ENCODE assay signal across 24 mouse cellular contexts in the genomic region with DNA sequence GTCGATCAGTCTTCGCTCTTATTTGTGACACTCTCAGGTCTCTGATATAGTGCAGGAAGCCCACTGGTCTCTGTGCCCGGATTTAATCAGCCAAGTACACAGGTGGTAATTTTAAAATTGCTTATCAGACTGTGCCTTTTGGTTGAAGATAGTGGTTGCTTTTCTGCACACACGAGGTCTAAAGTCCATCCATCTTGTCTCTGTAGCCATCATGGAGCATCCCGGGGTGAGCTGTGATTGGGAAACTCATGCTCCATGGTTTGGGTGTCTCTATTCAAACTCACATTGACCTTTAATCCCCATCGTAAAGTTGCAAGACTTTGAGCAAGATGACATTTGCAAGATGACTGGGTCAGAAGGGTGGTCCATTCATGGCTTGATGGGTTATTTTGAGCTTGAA.
"Had no signal": no experiment of that assay in that cellular context is flagged by ENCODE, and none has a peak within 500 bp of the region (broad histone marks: within the 10 kb centered on the region; RNA-seq: fewer than 3 reads in every experiment).

No protein-coding gene starts in this region.

- H3K36me3 ChIP-seq: heart, embryonic 13.5 days; heart, embryonic 15.5 days; hindbrain, embryonic 15.5 days; kidney, embryonic 15.5 days; limb, embryonic 13.5 days; limb, embryonic 15.5 days had no signal

- H3K4me3 ChIP-seq: heart, embryonic 13.5 days; heart, embryonic 15.5 days; hindbrain, embryonic 15.5 days; kidney, embryonic 15.5 days; limb, embryonic 13.5 days; limb, embryonic 15.5 days had no signal

- H3K27ac ChIP-seq: heart, embryonic 13.5 days; heart, embryonic 15.5 days; hindbrain, postnatal 0 days; kidney, embryonic 15.5 days; kidney, postnatal 0 days; limb, embryonic 13.5 days; limb, embryonic 15.5 days; liver, embryonic 14.5 days had no signal

- H3K4me2 ChIP-seq: heart, embryonic 11.5 days; heart, embryonic 13.5 days; heart, embryonic 15.5 days; hindbrain, embryonic 15.5 days; kidney, embryonic 15.5 days; limb, embryonic 13.5 days; limb, embryonic 15.5 days; liver, embryonic 11.5 days had no signal

- H3K9ac ChIP-seq: forebrain, postnatal 0 days; heart, embryonic 13.5 days; heart, embryonic 15.5 days; hindbrain, embryonic 15.5 days; kidney, embryonic 15.5 days; limb, embryonic 13.5 days; limb, embryonic 15.5 days; liver, embryonic 14.5 days had no signal

- H3K9me3 ChIP-seq: heart, embryonic 13.5 days; heart, embryonic 15.5 days; hindbrain, embryonic 15.5 days; kidney, embryonic 15.5 days; limb, embryonic 15.5 days had no signal

- ATAC-seq: forebrain, postnatal 0 days; hindbrain, postnatal 0 days; intestine, embryonic 16.5 days had no signal

- DNase-seq: forebrain, postnatal 0 days; gastrocnemius, postnatal 14 days; gastrocnemius, postnatal 36 days; heart, adult 18-20 months; kidney, adult 11 months; kidney, adult 2 months; kidney, adult 9 months; kidney, postnatal 14 days; kidney, postnatal 36 days; layer of hippocampus, adult 9-11 months; layer of hippocampus, postnatal 36 days; left cerebral cortex, postnatal 4 days had no signal

- H3K4me1 ChIP-seq: heart, embryonic 15.5 days had no signal

- H3K27me3 ChIP-seq: heart, embryonic 15.5 days; hindbrain, embryonic 15.5 days; kidney, embryonic 15.5 days; limb, embryonic 13.5 days; limb, embryonic 15.5 days had no signal
